Mouse (Mus musculus) thymus, adult 2 months (tissue): Measurements from ENCODE around the gene Acbd4. TPM values are rescaled to one million over a fixed set of nuclear protein-coding genes. Genes with fewer than 3 reads are reported as not detected.
A peak's percentile ranks its signal among the peaks of the same experiment; 100 is the strongest.

Experiments
- DNase-seq: peaks from one replicate; pipeline ENCODE4 v3.0.0; 2021
- H3K27ac ChIP-seq: fragments of 200-500 bp; 2 replicates; pipeline ENCODE4 v1.5.1; 2012; ENCODE audit warnings: low read length, control low read depth; ENCODE audit not compliant: control insufficient read depth, insufficient read depth
- H3K27me3 ChIP-seq: fragments of 200-500 bp; 2 replicates; pipeline ENCODE4 v1.6.1; 2012; ENCODE audit warnings: mild to moderate bottlenecking, low read length, moderate library complexity, mixed read lengths; ENCODE audit not compliant: control insufficient read depth, insufficient read depth
- H3K36me3 ChIP-seq: fragments of 200-500 bp; 2 replicates; pipeline ENCODE4 v1.6.1; 2012; ENCODE audit warnings: mild to moderate bottlenecking, low read length, moderate library complexity; ENCODE audit not compliant: control insufficient read depth, insufficient read depth
- H3K4me1 ChIP-seq: fragments of 200-500 bp; replicated peaks from 2 replicates; pipeline ENCODE4 v1.6.1; 2012; ENCODE audit warnings: low read length; ENCODE audit not compliant: control insufficient read depth, insufficient read depth
- H3K4me3 ChIP-seq: fragments of 200-500 bp; 2 replicates; pipeline ENCODE4 v1.5.1; 2012; ENCODE audit warnings: mild to moderate bottlenecking, low read length, control low read depth, moderate library complexity; ENCODE audit not compliant: control insufficient read depth, insufficient read depth
- CTCF ChIP-seq: fragments of 200-500 bp; IDR thresholded peaks from 2 replicates; pipeline ENCODE4 v1.5.1; 2012; ENCODE audit warnings: mild to moderate bottlenecking, control low read depth, low read length, moderate library complexity, borderline replicate concordance; ENCODE audit not compliant: control insufficient read depth, poor library complexity, insufficient read depth; ENCODE audit errors: extremely low read depth
- POLR2A ChIP-seq: fragments of 200-500 bp; IDR thresholded peaks from 2 replicates; pipeline ENCODE4 v1.6.1; 2012; ENCODE audit warnings: mild to moderate bottlenecking, low read length, control low read depth, moderate library complexity; ENCODE audit not compliant: control insufficient read depth, poor library complexity, insufficient read depth; ENCODE audit errors: extremely low read depth
- WGBS: fragments of 180-500 bp; shearing (Covaris S2); methylation state at CpG from one replicate; pipeline ENCODE4 v1.1.7; 2018; 5-methylcytosine and 5-hydroxymethylcytosine counted together
- polyA plus RNA-seq: library from polyadenylated mRNA; depleted of rRNA; stranded (reverse); fragments of >200 nt; gene quantifications from 2 replicates; pipeline ENCODE4 v1.2.3, GENCODE M21; 2012

The Acbd4 gene
- polyA plus RNA-seq, 1 experiment = 29.5 TPM

DNA sequence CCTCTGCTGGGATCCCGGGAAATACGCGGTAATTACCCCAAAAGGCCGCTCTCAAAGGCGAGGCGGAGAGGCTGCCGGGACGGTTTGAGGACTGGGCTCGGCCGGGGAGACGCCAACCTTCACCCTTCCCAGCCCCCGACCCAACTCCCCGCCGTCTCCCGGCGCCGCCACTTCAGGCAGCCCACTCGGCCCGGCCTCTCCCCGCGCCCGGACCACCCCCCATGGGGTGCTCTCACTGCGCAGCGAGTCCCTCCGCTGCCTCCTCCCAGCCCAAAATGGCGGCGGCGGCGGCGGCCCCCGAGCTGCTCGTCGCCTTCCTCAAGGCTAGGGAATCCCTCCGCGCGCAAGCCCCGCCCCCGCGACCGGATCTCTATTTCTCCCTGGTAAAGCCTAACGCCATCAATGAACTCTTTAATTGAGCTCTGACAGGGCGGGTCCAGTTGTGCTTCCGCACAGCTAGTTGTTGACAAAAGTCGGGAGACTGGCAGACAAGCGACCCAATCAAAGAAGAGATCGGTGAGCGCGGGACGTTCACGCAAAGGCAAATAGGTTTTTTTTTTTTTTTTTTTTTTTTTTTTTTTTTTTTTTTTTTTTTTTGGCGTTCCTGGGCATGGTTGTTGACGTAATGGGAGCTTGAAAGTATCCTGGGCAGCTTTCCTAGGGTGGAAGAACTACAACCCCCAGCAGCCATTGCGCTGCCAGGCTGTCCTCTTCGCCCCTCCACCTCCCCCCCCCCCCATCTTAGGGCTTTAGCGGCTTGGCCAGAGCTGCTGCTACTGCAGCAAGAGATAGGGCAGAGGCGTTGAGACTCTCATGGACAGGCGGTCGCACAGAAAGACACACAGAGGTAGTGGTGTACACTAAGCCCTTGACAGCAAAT, 31.3 kb downstream of the Acbd4 start:
- Histone ChIP-seq H3K27ac (peak overlapping the region; percentile 59), H3K4me3 (peak overlapping the region; percentile 87), H3K27me3 (no peaks in the 10 kb centered on the region), H3K36me3 (no peaks in the 10 kb centered on the region), H3K4me1 (peaks cover 13% of the 10 kb centered on the region)
- peak; percentile 97 for TF ChIP-seq POLR2A
- 0 out of 2 replicates have a peak, but pooled peaks have one; percentile 35 for TF ChIP-seq CTCF
- DNase-seq = peak; percentile 100
- under 1% methylated on average over 52 of the region's 58 CpGs for WGBS

GRCm38 (mm10) chr11:103133456-103134185, 32.1 kb downstream of the Acbd4 start:
- 66% methylated on average over 6 of the region's 6 CpGs for WGBS
- Histone ChIP-seq H3K4me3 (peak overlapping the region; percentile 46), H3K36me3 (no peaks in the 10 kb centered on the region), H3K27me3 (no peaks in the 10 kb centered on the region), H3K4me1 (peaks cover 13% of the 10 kb centered on the region), H3K27ac (peak overlapping the region; percentile 27)
- TF ChIP-seq POLR2A (no peak), CTCF (no peak)
- no peak for DNase-seq

DNA sequence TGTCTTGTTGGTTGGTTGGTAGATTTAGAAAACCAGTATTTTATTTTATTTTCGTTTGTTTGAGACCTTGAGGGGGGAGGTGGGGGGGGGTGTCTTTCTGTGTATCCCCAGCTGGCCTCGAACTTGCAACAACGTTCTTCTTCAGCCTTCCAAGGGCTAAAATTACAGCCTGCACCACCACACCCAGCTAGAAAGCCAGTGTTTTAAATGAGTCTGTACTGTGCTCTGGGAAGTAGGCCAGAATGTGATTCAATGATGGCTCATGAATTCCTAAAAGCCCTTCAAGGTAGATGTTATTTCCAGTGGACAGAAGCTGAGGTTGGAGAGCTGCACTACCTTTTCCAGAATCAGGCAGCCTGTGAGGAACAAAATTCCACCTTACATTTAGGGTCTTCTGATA, 32.7 kb downstream of the Acbd4 start:
- Histone ChIP-seq H3K4me1 (peaks cover 13% of the 10 kb centered on the region), H3K27me3 (no peaks in the 10 kb centered on the region), H3K4me3 (no peak overlapping the region), H3K36me3 (no peaks in the 10 kb centered on the region), H3K27ac (0 out of 2 replicates have a peak overlapping the region, but pooled peaks have one; percentile 27)
- DNase-seq = no peak
- TF ChIP-seq POLR2A = no peak
- no peak for TF ChIP-seq CTCF
- 78% methylated on average over 3 of the region's 3 CpGs for WGBS

GRCm38 (mm10) chr11:103136039-103136577, 34.6 kb downstream of the Acbd4 start:
- WGBS = 77% methylated on average over 8 of the region's 8 CpGs

GRCm38 (mm10) chr11:103139951-103140762, 38.7 kb downstream of the Acbd4 start:
- WGBS = 97% methylated on average over 14 of the region's 14 CpGs
- no peak for DNase-seq
- peaks cover 24% of the 10 kb centered on the region for H3K4me1 ChIP-seq
- TF ChIP-seq CTCF = no peak
- TF ChIP-seq POLR2A = no peak
- H3K27me3 ChIP-seq = no peaks in the 10 kb centered on the region
- no peak overlapping the region for H3K27ac ChIP-seq
- no peaks in the 10 kb centered on the region for H3K36me3 ChIP-seq
- H3K4me3 ChIP-seq = no peak overlapping the region

More at GRCm38 (mm10) chr11:103136039-103136577, 34.6 kb downstream of the Acbd4 start:
- Histone ChIP-seq H3K27me3 (no peaks in the 10 kb centered on the region), H3K36me3 (no peaks in the 10 kb centered on the region), H3K27ac (no peak overlapping the region), H3K4me1 (peaks cover 15% of the 10 kb centered on the region), H3K4me3 (no peak overlapping the region)
- DNase-seq = no peak
- TF ChIP-seq CTCF (no peak), POLR2A (no peak)

GRCm38 (mm10) chr11:103140763-103141100, 39.2 kb downstream of the Acbd4 start:
- Histone ChIP-seq H3K36me3 (no peaks in the 10 kb centered on the region), H3K27me3 (no peaks in the 10 kb centered on the region), H3K27ac (peak overlapping the region; percentile 13; the same call in 1 of the 2 replicates), H3K4me3 (no peak overlapping the region), H3K4me1 (peaks cover 24% of the 10 kb centered on the region)
- WGBS = 95% methylated on average over 6 of the region's 6 CpGs
- no peak for DNase-seq
- no peak for TF ChIP-seq POLR2A
- no peak for TF ChIP-seq CTCF
